Mouse (Mus musculus) right cerebral cortex, postnatal 36 days (tissue): ENCODE results near the gene Fam168b.

ENCODE experiments used
- DNase-seq, 2 experiments: peaks; one replicate each; pipeline ENCODE4 v3.0.0; 2022; ENCODE audit warnings: low spot score in 2 of 2, mixed read lengths in 1 of 2

The Fam168b gene

GRCm38 (mm10) chr1:34812407-34813247 lies 30.2 kb downstream of the Fam168b start:
- no peak for DNase-seq

GRCm38 (mm10) chr1:34811581-34811980 lies 31.3 kb downstream of the Fam168b start:
- DNase-seq, result no peak

- DNase-seq, result no peak
Measured at GRCm38 (mm10) chr1:34811035-34811434, 31.8 kb downstream of the Fam168b start.

- no peak for DNase-seq
Measured at GRCm38 (mm10) chr1:34810293-34810692, 32.6 kb downstream of the Fam168b start.

DNA sequence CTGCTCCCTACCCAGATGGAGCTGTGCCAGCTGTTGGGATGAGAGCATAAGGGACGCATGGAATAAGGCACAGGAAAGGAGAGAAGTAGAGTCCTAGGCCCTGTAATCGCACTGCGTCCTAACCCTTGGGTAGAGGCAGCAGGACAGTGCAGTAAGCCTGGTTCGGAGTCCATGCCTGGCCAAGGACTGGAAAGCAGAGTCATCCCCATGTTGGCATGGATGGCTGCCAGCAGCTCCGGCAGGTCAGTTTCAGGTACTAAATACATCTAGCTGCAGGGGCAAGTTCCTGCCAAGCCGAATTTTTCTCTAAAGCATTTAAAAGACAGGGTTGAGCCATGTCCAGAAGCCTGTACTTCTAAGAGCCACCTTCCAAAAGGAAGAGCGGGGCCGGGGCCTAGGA lies 34.4 kb downstream of the Fam168b start:
- no peak for DNase-seq

- no peak for DNase-seq
Measured at GRCm38 (mm10) chr1:34805931-34806520, 36.8 kb downstream of the Fam168b start.

DNA sequence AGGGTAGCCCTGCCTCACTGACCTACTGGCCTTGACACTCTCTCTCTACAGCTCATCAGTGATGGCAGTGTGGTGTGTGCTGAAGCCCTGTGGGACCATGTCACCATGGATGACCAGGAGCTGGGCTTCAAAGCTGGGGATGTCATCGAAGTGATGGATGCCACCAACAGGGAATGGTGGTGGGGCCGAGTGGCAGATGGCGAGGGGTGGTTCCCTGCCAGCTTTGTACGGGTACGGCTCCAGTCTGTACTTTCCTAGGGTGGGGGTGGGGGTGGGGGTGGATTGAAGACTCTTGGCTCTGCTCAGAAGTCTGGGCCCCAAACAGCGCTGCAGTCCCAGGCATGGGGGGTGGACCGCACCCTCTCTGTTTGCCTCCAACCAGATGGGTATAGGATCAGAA lies 38.0 kb downstream of the Fam168b start:
- no peak for DNase-seq

- DNase-seq, result peak; percentile 74 to 86
Measured at GRCm38 (mm10) chr1:34802290-34802642, 40.6 kb downstream of the Fam168b start.

DNA sequence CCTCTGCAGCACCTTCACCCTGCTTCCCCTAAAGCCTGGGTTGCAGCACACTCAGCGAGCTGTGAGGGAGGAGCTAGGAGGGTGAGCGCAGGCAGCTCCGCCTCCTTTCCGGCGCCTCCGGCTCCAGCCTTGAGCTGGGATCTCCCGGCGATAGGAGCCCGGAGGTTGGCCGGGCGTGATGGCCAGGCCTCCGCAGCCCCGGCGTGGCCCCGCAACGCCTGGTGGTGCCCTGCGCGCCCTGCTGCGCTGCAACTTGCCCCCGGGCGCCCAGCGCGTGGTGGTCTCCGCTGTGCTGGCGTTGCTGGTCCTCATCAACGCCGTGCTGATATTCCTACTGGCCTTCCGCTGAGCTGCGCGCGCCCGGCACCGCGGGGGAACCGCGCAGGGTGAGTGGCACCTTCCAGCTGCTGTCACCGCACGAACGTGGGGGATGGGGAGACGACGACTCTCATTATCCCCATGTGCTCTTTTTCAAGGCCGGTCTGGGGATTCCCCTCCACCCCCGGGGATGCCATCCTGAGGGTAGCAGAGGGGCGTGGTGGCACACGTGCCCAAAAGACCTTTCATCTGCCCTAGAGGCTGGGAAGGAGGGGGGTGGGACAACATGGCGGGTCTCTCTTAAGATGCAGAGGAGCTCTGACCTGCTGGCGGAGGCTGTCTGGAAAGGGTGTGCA lies 41.1 kb downstream of the Fam168b start:
- DNase-seq, result peak; percentile 75 to 78

DNA sequence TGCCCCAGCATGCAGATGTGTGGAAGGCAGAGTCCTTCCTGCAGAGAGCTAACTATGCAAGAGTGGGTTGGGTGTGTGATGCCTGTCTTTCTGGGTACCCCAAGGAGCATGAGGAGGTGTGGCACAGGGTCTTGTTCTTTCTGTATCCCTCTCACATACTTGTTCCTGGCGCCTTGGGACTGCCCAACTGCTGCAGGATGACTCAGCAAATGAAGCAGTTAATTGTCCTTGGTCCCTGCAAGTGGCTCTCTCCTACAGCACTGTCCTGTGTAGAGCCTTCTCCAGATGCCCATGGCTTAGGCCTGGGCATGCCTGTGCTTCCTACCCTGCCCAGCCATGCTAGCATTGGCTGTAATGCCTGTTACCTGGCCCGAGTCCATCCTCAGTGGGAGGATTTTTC lies 43.7 kb downstream of the Fam168b start:
- DNase-seq, result no peak

- DNase-seq, result peak in 1 of 2 experiments; percentile 64
Measured at GRCm38 (mm10) chr1:34793304-34794300, 49.3 kb downstream of the Fam168b start.

- no peak for DNase-seq
Measured at GRCm38 (mm10) chr1:34783538-34784161, 59.2 kb downstream of the Fam168b start.

GRCm38 (mm10) chr1:34775870-34776269 lies 67.0 kb downstream of the Fam168b start:
- no peak for DNase-seq

- no peak for DNase-seq
Measured at GRCm38 (mm10) chr1:34768875-34769274, 74.0 kb downstream of the Fam168b start.

GRCm38 (mm10) chr1:34767851-34768250 lies 75.0 kb downstream of the Fam168b start:
- DNase-seq, result no peak

DNA sequence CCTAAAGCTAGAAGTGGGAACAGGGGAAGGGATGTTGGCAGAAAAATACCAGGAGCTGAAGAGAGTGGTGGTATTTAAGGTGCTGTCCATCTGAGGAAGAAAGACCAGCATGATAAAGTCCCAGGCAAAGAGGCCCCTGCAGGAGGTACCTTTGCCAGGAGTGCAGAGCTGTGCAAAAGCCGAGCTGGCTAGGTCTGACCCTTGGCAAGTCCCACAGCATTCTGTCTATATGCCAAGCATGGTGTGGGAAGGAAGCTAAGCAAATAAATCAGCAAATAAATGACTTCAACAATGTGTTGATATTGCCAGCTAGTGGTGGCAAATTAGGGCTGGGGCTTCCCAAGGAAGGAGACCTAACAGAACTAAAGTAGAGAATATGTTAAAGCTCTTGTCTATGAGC lies 76.0 kb downstream of the Fam168b start:
- DNase-seq, result no peak
